Mouse (Mus musculus) liver, embryonic 14.5 days (tissue): ENCODE data around the gene Kctd21. TPM values are rescaled to one million over a fixed set of nuclear protein-coding genes. Genes with fewer than 3 reads are reported as not detected.
A peak's percentile ranks its signal among the peaks of the same experiment; 100 is the strongest.

Experiments
- ATAC-seq: fragments of 200-750 bp; cut with Nextera tagmentation; 2 replicates; pipeline ENCODE4 v1.8.0; 2017; ENCODE audit warnings: moderate number of reproducible peaks, mild to moderate bottlenecking, moderate library complexity; ENCODE audit not compliant: insufficient read depth
- DNase-seq, 3 experiments: peaks; one replicate each; pipeline ENCODE4 v3.0.0-alpha.2; 2012 to 2013; ENCODE audit warnings: low read depth in 3 of 3, low spot score in 3 of 3
- H3K27ac ChIP-seq: fragments of 300-500 bp; sonication (generic); 2 replicates; pipeline ENCODE4 v1.5.1; 2014; ENCODE audit warnings: moderate library complexity, mild to moderate bottlenecking, control low read depth, inconsistent platforms
- H3K27me3 ChIP-seq: fragments of 300-500 bp; sonication (generic); 2 replicates; pipeline ENCODE4 v1.6.1; 2014; ENCODE audit warnings: mild to moderate bottlenecking, low read length, moderate library complexity; ENCODE audit not compliant: control insufficient read depth, insufficient read depth
- H3K36me3 ChIP-seq: fragments of 300-500 bp; sonication (generic); replicated peaks from 2 replicates; pipeline ENCODE4 v1.6.1; 2014; ENCODE audit warnings: low read depth; ENCODE audit not compliant: control insufficient read depth, insufficient read depth
- H3K4me1 ChIP-seq, 2 experiments: fragments of 200-500 bp in 1 of 2; fragments of 300-500 bp in 1 of 2; sonication (generic) in 1 of 2; replicated peaks; 2 replicates each; pipeline ENCODE4 v1.6.1; 2012 to 2014; ENCODE audit warnings: antibody characterized with exemption in 1 of 2, inconsistent platforms in 1 of 2, low read length in 1 of 2; ENCODE audit not compliant: control insufficient read depth in 2 of 2, insufficient read depth in 2 of 2
- H3K4me2 ChIP-seq: fragments of 300-500 bp; sonication (generic); 2 replicates; pipeline ENCODE4 v1.6.1; 2014; ENCODE audit warnings: low read depth, mild to moderate bottlenecking, control low read depth, moderate library complexity
- H3K4me3 ChIP-seq, 2 experiments: fragments of 200-500 bp in 1 of 2; fragments of 300-500 bp in 1 of 2; sonication (generic) in 1 of 2; 2 replicates each; pipeline ENCODE4 v1.5.1; 2012 to 2014; ENCODE audit warnings: low read depth in 2 of 2, low read length in 2 of 2, mild to moderate bottlenecking in 2 of 2, control low read depth in 1 of 2, inconsistent platforms in 1 of 2, moderate library complexity in 1 of 2; ENCODE audit not compliant: insufficient read depth in 1 of 2
- H3K9ac ChIP-seq: fragments of 300-500 bp; sonication (generic); replicated peaks from 2 replicates; pipeline ENCODE4 v1.6.1; 2014; ENCODE audit warnings: mild to moderate bottlenecking, control low read depth, moderate library complexity
- H3K9me3 ChIP-seq: fragments of 300-500 bp; sonication (generic); 2 replicates; pipeline ENCODE4 v1.6.1; 2016; ENCODE audit warnings: low read length, mixed read lengths; ENCODE audit not compliant: control insufficient read depth
- CTCF ChIP-seq: IDR thresholded peaks from 2 replicates; pipeline ENCODE4 v1.5.1; 2016; ENCODE audit warnings: antibody characterized with exemption, low read depth, control low read depth
- EP300 ChIP-seq: IDR thresholded peaks from 2 replicates; pipeline ENCODE4 v1.6.1; 2016; ENCODE audit warnings: antibody characterized with exemption, low read depth
- whole genome bisulfite sequencing: fragments of 180-500 bp; shearing (Covaris S2); extraction: QIAGEN DNeasy Blood & Tissue Kit; methylation state at CpG from one replicate; pipeline ENCODE4 v1.1.7; 2014; ENCODE audit not compliant: insufficient replicate concordance; 5-methylcytosine and 5-hydroxymethylcytosine counted together
- polyA plus RNA-seq, 2 experiments: library from polyadenylated mRNA; depleted of rRNA in 1 of 2; stranded (reverse) in 1 of 2; unstranded in 1 of 2; fragments of >200 nt; fragmentation: Nextera tagmentation in 1 of 2; extraction: Ambion mirVana in 1 of 2; gene quantifications; 2 replicates each; pipeline versions ENCODE4 v1.2.1 to v1.2.3; 2012 to 2014

Gene Kctd21
- polyA plus RNA-seq, 2 experiments, result 0.76 to 0.80 TPM

DNA sequence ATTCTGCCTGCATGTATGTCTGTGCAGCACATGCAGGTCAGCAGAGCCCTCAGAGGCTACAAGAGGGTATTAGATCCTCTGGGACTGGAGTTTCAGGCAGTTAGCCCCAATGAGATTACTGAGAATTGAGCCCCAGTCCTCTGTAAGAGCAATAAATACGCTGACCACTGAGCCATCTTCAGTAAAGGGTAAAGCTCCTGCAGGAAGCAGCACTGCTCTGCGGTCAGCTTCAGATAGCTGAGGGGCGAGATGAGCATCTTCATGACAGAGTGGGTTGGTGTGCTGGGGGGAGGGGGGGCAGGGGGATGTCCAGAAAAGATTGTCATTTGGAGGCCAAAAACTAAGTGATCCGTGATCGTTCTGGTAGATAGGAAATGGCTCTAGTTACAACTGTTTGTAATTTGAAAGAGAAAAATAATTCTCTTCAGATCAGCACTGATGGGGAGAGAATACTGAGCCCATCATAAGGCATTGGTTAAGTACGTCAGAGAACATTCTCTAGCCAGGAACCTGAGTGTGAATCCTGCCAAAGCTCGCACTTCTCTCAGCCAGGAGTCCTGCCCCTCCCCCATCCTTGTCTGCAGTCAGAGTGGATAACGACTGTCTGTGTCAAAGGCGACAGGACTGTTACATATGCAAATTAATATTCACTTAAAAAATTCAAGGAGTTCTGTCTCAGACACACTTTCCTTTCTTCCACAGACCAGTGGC, 14.1 kb downstream of the Kctd21 start:
- H3K4me2 ChIP-seq, result no peak overlapping the region
- peaks cover 7 to 16% of the 10 kb centered on the region in 2 experiments for H3K4me1 ChIP-seq
- no peak overlapping the region for H3K27ac ChIP-seq
- no peaks in the 10 kb centered on the region for H3K27me3 ChIP-seq
- H3K9ac ChIP-seq, result no peak overlapping the region
- H3K4me3 ChIP-seq, result no peak overlapping the region
- TF ChIP-seq CTCF, result no peak
- 38% methylated on average over 9 of the region's 9 CpGs for WGBS
- H3K36me3 ChIP-seq, result no peaks in the 10 kb centered on the region
- DNase-seq, result no peak
- peak; percentile 60; the same call in 1 of the 2 replicates for ATAC-seq
- H3K9me3 ChIP-seq, result no peaks in the 10 kb centered on the region

DNA sequence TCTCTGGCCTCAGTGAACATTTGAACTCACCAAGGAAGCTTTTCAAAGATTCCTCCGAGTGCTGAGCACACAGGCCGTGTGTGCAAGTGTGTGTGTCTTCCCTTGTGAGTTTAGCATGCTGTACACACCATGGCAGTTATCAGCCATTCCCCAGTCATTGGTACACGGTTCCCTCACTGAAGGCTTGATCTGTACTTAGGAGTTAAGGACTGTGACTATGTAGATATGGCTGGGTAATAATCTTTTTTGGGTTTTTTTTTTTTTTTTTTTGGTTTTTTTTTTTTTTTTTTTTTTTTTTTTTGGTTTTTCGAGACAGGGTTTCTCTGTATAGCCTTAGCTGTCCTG, 14.7 kb downstream of the Kctd21 start:
- Histone ChIP-seq H3K9me3 (no peaks in the 10 kb centered on the region), H3K4me3 (no peak overlapping the region), H3K36me3 (no peaks in the 10 kb centered on the region), H3K4me1 (peaks cover 4 to 11% of the 10 kb centered on the region in 2 experiments), H3K9ac (no peak overlapping the region), H3K27ac (no peak overlapping the region), H3K4me2 (no peak overlapping the region), H3K27me3 (no peaks in the 10 kb centered on the region)
- peak; percentile 81 for ATAC-seq
- DNase-seq, result no peak
- WGBS, result 21% methylated on average over 3 of the region's 4 CpGs
- TF ChIP-seq EP300 (peak; percentile 50), CTCF (no peak)

DNA sequence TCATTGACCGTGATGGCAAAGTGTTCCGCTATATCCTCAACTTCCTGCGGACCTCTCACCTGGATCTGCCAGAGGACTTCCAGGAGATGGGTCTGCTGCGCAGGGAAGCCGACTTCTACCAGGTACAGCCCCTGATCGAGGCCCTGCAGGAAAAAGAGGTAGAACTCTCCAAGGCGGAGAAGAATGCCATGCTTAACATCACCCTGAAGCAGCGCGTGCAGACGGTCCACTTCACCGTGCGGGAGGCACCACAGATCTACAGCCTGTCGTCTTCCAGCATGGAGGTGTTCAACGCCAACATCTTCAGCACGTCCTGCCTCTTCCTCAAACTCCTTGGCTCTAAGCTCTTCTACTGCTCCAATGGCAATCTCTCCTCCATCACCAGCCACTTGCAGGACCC, 15.3 kb downstream of the Kctd21 start:
- no peaks in the 10 kb centered on the region for H3K36me3 ChIP-seq
- H3K9me3 ChIP-seq, result no peaks in the 10 kb centered on the region
- no peak overlapping the region for H3K4me2 ChIP-seq
- TF ChIP-seq CTCF, result no peak
- TF ChIP-seq EP300, result no peak
- no peaks in the 10 kb centered on the region for H3K27me3 ChIP-seq
- H3K27ac ChIP-seq, result no peak overlapping the region
- no peak overlapping the region for H3K4me3 ChIP-seq
- no peak for ATAC-seq
- 85% methylated on average over 15 of the region's 15 CpGs for WGBS
- peaks cover 2 to 9% of the 10 kb centered on the region in 2 experiments; a peak in 3 of 4 replicates for H3K4me1 ChIP-seq
- DNase-seq, result no peak
- H3K9ac ChIP-seq, result no peak overlapping the region

DNA sequence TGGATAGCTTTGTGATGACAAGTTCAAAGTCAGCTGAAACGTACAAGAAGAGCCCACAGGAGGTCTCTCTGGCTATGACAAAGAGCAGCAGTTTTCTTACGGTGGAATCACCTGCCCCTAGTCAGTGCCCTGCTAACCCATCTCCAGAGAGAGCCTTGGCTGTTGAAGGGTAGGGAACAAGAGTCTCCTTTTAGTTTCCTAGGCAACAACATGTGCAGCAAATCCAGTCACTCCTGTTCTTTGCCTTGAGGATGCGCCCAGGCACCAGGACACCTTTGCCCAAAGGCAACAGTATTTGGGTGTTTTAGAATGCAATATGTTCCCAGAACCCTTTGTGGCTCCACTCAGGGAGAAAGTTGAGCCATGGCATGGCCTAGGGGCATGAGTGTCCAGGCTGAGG, 16.2 kb downstream of the Kctd21 start:
- Histone ChIP-seq H3K27me3 (no peaks in the 10 kb centered on the region), H3K27ac (no peak overlapping the region), H3K9me3 (no peaks in the 10 kb centered on the region), H3K9ac (no peak overlapping the region), H3K36me3 (no peaks in the 10 kb centered on the region), H3K4me3 (no peak overlapping the region), H3K4me2 (no peak overlapping the region), H3K4me1 (peaks cover 2 to 9% of the 10 kb centered on the region in 2 experiments; a peak in 3 of 4 replicates)
- DNase-seq (no peak), ATAC-seq (no peak)
- 79% methylated on average over 3 of the region's 3 CpGs for WGBS
- TF ChIP-seq EP300 (no peak), CTCF (no peak)

DNA sequence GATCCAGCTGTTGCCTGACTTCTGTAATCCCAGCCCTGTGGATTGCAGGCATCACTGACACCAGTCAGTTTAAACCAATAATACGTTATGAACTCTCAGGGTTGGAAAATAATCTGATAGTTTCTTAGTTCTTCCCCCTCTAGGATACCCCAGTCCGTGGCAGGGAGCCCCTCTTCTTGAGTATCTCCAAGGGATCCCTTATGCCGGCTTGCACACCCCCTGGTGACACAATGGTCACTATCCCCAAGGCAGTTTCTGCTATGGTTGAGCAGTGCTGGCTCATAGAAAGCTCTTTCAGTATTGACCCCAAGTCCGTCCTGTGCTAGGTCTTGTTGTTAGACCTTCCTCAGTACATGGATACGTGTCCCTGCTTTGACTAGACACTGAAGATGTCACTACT, 16.7 kb downstream of the Kctd21 start:
- TF ChIP-seq EP300 (no peak), CTCF (no peak)
- Histone ChIP-seq H3K9ac (no peak overlapping the region), H3K4me2 (no peak overlapping the region), H3K9me3 (no peaks in the 10 kb centered on the region), H3K4me3 (no peak overlapping the region), H3K27ac (no peak overlapping the region), H3K36me3 (no peaks in the 10 kb centered on the region), H3K27me3 (no peaks in the 10 kb centered on the region), H3K4me1 (peaks cover 2 to 9% of the 10 kb centered on the region in 2 experiments; a peak in 3 of 4 replicates)
- DNase-seq (no peak), ATAC-seq (no peak)
- 57% methylated on average over 5 of the region's 5 CpGs for WGBS
